Mouse (Mus musculus): ENCODE measurements around the gene Gm266.
"Not testable (repeated sequence)": the region's sequence is repeated elsewhere in the genome, so short reads cannot be mapped to it uniquely, and the experiment has no call there.

Gm266 gene

DNA sequence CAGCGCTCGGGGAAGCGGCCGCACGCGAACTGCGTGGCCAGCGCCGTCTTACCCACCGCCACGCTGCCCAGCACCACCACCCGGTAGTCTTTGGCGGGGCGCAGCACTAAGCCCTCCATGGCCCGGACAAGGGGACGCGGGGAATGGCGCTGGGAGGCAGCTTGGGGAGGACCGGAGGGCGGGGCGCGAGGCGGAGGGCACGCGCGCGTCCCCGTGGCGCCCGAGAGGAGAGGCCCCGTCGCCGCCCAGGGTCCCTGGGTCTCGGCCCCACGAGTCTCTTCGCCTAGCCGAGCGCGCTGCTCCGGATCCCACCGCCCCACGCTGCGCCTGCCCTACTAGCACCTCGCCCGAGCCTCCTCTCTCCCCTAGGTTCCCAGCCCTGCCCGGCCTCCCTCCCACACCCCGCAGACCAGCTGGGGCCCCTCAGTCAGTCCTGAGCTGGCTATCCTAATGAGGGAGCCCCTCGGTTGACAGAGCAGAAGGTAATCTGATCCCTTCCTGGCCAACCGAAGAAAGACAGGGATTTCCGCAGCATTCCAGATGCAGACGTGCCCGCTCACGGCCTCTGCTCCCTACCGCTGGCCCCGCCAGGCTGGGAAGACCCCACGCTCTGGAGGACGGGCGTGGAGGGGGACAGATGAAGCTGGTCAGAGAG lies at the start of gene Gm266:
Gm266 (minus strand) TSS at position 172 of the 655 bp plus-strand sequence.
- in situ Hi-C loops (cut with MboI): no loop called here

GRCm38 (mm10) chr12:111535281-111535680 lies 49.7 kb upstream of the Gm266 start:
- in situ Hi-C loops (cut with MboI): no loop called here

DNA sequence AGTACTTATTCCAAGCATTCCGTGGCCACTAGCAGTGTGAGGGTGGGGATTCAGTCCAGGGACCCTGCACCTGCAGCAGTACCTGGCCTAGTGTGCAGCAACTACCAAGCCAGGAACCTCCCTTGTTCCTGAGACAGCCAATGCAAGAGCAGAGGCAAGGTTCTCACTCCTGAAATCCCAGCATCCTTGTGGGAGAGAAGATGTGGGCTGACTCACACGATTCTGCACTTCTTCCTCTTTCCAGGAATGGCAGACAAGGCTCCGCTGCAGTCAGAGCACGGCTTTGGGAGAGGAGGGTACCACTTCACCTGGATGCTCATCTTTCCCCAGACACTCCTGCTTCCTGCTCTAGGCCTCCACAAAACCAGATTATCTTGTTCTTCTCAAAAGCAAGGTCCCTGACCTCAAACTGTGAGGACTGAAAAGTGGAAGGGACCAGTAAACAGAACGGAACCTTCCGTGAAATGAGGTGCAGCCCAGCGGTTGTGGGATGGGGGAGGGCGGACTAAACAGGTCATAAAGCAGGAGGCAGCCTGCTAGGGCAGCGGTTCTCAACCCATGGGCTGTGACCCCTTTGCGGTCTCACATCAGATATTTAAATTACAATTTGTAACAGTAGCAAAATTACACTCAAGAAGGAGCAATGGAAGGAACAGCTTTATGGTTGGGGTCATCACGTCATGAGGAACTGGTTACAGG lies 47.6 kb upstream of the Gm266 start:
- in situ Hi-C loops (cut with MboI): no loop called here

DNA sequence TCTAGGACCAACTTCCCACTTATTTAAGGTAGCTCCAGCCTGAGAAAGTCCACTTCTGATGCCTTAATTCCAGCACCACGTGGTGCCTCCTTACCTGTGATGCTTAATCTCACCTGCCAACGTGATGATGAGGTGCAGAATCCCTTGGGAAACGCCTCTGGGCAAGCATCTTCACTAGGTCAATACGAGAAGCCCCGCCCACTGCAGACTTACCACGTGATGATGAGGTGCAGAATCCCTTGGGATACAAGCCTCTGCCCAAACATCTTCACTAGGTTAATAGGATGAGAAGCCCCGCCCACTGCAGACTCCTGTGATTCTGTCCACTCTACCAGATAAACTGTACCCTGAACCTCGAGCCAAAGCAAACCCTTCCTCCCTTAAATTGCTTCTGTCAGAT lies 43.6 kb upstream of the Gm266 start:
- in situ Hi-C loops (cut with MboI): no loop called here

DNA sequence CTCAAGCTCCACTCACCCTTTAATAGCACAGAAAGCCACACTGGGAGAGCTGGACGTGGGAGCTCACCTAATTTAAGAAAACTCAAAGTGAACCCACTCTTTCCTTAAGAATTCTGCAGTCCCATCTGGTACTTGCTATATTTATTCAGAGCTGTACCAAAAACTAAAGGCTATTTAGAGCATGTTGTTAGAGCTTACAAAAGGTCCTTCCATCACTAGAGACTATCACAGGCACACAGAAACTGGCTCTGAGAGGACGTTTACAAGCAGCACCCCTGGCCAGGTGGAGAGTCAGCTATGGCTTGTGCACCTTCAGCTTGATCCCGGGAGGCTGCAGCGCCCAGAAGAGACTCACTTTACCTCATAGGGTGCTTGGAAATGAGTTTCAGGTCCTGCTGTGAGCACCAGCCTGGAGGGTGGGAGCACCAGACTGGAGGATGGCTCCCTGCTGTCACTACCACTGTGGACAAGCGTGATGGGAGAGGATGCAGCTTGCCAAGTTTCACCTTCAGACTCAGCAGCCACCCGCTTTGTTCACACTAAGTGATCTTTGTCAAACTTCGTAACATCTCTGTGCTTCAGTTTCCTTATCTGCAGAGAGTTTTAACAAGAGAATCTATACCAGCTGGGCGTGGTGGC lies 42.1 kb upstream of the Gm266 start:
- in situ Hi-C loops (cut with MboI): no loop called here

GRCm38 (mm10) chr12:111524883-111525282 lies 39.3 kb upstream of the Gm266 start:
- in situ Hi-C loops (cut with MboI): no loop called here

DNA sequence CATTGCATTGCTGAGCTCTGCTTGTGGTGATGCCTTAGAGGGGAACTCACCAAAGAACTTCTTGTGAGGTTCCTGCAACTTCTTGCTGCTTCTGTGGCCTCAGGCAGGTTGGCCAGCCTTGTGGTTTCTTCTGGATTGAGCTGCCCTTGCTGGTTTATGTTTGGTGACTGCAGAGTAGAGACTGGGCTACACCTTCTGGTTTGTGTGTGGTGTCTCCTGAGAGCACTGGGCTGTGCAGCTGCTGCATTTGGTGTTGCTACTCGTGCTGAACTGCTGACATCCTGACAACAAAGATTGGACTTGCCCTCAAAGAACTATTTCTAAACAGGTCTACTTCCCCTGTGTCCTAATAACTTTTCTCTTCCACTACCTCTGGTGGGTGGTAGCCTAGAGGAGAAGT lies 38.8 kb upstream of the Gm266 start:
- in situ Hi-C loops (cut with MboI): no loop called here

DNA sequence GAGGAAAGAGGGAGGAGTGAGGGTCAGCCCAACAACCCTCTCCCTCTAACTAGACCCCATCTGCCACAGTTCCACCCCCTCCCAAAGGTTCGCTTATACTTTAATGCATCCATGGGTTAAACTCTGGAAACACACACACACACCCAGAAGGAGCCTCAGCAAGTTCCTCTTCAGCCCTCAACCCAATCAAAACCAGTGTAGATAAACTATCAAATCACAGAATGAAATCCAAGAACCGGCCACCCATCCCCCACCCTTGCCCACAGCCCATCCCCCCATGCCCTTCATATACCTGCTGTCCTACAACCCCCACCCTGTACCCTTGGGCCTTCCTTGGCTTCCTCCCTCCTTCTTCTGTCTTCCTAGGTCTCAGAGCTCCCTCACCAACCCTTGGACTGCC lies 35.4 kb upstream of the Gm266 start:
- in situ Hi-C loops (cut with MboI): no loop called here

DNA sequence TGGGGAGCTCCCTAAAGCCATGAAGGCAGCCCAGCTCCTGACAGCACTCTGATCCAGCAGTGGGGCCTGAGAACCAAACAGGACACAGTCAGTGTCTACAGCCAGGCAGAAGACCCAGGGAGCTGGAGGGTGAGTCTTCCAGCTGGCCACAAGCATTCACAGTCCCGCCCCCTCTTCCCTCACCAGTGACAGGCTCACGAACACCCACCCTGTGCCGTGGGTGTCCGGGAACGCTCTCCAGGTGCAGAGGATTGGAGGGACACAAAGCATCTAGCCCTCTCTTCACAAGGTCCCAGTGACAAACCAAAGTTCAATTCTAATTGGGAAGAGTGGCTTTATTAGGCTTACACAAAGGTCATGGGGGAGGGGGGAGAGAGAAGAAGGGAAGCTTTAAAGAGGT lies 34.2 kb upstream of the Gm266 start:
- in situ Hi-C loops (cut with MboI): no loop called here

DNA sequence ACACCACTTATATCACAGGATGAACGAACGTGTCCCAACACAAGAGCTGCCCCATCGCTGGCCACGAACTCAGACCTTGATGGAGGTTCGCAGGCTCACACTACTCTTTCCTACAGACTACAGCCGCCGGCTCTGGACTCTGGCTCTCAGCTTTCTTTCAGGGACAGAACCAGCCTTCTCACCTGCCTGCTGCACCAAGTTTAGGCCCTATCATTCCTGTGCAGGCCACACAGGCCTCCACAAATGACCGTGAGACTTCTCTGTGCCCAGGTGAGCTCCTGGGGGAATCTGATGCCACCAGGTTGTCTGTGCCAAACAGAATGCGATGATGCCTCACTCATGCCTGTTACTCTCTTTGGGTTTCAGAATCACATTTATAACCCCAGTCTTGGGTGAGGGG lies 32.8 kb upstream of the Gm266 start:
- in situ Hi-C loops (cut with MboI): no loop called here

DNA sequence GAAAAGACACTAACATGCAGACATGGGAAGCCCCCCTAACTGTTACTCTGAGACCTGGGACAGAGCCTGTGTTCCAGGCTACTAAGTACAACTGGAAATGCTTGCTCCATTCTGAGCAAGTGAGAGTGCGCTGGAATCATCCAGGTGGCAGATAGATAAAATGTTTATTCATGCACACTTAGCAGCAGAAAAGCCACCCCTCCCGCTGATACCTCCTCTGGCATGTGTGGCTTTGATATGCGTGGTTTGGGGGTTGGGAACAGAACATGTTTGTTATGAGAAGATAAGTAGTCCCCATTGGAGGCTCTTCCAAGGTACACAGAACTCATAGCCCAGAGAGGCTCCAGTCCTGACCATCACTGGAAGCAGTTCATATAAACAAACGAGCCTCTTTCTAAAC lies 32.3 kb upstream of the Gm266 start:
- in situ Hi-C loops (cut with MboI): no loop called here

DNA sequence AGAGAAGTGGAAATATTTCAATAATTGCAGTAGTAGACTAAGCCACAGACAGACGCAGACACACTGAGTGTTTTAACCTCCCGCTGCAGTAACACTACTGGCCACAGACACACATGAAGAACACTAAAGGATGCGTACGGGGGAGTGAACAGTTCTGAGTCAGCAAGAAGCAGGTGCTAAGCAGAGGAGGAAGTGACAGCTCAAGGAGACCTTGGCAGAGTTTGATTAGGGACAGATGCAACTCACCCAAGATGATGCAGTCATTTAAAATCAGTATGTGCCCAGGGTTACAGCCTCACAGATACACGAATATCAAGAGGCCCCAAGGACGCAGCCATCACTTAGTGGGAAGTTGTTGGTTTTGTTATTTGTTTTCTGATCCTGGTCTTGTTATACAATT lies 31.2 kb upstream of the Gm266 start:
- in situ Hi-C loops (cut with MboI): no loop called here

DNA sequence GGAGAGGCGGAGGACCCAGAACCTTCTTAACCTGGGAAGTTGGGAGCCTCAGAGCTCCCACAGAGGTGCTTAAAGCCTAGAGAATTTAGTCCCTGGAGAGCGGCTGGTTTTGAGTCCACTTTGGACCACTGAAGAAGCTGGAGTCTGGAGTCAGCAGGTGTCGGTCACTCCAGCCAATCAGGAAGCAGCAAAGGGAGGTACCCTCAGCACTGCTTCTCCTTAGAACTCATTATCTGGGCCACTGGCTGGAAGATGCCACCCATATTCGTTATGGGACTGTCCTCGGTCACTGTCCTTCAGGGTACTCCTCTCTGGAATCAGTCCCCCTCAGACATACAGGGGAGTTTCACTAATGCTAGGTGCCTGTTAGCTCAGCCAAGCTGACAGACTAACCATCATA lies 30.3 kb upstream of the Gm266 start:
- in situ Hi-C loops (cut with MboI): no loop called here

DNA sequence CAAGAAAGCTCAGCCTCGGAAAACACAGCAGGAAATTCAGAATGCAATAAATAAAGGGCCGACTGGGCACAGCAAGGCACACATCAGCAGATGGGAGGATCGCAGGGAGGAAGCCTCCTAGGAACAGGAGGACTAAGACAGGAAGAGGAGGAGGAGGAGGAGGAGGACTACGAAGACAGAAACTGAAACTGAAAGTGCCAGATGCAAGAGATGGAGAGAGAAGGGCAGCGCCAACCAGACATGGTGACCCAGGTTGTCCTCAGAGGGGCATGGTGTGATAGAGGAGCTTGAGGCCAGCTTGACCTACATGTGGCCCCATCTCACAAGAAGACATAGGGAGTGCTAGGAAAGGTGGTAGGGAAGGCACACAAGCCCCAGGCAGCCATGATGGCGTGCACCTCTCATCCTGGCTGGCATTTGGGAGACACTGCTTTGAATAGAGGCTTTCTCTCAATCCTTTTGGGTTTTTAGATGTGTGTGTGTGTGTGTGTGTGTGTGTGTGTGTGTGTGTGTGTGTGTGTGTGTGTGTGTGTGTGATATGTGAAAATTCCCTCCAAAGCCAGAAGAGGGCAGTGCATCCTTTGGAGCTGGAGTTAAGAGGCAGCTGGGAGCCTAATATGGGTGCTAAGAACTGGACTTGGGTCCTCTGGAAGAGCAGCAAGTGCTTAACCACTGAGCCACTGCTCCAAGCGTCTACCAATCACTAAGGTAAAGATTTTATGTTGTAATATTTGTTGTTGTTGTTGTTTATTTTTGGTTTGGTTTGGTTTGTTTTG lies 29.4 kb upstream of the Gm266 start:
- in situ Hi-C loops (cut with MboI): no loop called here

DNA sequence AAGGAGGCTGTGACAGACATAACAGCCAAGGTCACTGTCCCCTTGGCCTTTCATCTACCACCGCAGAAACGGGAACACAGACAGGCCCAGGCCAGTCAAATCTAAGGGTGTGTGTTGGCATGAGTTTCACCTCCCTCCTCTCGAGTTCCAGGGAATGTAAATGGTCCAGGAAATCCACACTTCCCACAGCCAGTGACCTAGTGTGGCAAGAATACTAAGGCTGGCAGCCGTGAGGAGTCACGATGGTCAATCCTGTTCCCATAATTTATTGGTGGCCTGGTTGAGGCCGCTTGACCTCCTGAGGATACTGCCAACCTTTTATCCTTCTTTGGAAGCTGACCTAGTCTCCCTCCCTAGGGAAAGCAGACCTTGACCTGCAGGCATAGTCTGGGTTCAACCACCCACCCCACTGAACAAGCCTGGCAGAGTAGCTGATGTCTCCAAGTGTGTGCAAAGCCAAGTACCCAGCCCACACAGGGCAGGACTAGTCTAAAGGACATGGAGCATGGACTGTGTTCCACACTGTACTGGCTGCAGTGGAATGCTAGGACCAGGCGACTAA lies 28.7 kb upstream of the Gm266 start:
- in situ Hi-C loops (cut with MboI): no loop called here

DNA sequence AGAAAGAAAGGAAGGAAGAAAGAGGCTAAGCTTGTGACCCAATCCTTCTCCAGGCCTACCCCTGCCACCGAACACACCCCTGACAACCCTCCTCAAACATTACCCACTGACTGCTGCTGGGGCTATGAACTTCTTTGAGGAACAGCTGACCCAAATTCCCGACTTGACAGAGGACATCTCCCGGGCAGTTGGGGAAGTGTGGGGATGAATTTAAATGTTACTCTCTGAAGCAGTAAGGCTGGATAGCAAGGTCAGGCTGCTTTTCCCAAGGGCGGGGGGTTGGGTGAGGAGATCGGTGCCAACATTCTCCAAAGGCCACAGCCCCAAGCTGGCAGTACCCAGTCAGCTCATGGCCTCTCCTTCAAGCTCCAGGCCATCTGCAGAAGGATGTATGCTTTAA lies 28.1 kb upstream of the Gm266 start:
- in situ Hi-C loops (cut with MboI): no loop called here

DNA sequence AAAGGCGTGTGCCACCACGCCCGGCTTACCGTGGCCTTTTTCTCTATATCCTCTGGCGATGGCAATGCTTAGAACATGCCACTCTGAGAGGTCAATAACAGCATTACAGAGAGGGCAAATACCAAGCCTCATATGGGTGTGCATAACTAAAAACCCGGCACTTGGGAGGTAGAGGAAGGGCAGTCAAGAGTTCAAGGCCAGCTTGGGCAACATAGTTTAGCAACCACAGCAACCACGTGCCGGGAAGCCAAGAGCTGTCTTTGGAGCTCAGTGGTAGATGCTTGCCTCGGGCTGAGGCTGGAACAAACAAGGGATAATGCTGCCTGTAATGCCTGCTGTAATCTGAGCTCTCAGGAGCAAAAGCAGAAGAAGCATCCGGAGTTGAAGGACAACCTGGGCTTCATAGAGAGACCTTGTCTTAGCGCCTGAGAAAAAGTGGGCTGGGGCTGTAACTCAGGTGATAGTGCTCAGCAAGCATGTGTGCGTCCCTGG lies 27.0 kb upstream of the Gm266 start:
- in situ Hi-C loops (cut with MboI): no loop called here

GRCm38 (mm10) chr12:111508438-111508837 lies 22.8 kb upstream of the Gm266 start:
- in situ Hi-C loops (cut with MboI): not testable (repeated sequence)

DNA sequence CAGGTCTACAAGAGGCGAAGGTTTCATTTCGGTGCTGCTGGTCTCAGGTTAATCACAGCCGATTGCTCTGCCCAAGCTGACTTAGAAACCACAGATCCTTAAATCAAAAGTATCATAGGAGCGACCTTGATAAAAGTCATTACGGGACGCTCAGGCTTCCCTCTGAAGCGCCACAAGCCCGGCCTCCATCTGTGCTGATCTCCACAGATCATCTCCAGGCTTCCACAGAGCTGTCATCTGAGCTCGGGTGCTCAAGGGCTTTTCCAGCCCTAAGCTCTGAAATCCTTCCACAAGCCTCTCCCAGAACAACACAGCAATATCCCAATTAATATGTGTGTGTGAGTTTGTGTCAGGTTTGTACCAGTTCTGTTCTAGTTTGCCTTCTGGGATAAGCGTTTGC lies 22.3 kb upstream of the Gm266 start:
- in situ Hi-C loops (cut with MboI): no loop called here

DNA sequence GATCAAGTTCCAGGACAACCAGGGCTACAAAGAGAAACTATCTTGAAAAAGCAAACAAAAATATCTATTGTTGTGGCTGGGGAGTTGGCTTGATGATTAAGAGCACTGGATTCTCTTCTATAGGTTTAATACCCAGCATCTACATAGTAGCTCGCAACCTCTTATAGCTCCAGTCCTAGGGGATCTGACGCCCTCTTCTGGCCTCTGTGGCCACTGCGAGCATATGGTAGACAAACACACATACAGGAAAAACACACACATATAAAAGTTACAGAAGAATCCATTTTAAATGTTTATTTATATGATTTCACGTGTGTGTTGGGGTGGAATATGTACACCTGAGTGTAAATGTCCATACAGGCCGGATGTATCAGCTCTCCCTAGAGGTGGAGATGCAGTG lies 21.4 kb upstream of the Gm266 start:
- in situ Hi-C loops (cut with MboI): no loop called here

- in situ Hi-C loops (cut with MboI): no loop called here
Observed at GRCm38 (mm10) chr12:111504904-111505303, 19.3 kb upstream of the Gm266 start.

- in situ Hi-C loops (cut with MboI): no loop called here
Observed at GRCm38 (mm10) chr12:111503571-111503970, 17.9 kb upstream of the Gm266 start.
